ENCODE assay signal across 10 mouse cellular contexts in genomic region chr5:76782414-76783103, GRCm38 (mm10).
DNase-seq lines count a peak whose midpoint lies in the region; ATAC-seq and TF ChIP-seq lines count a peak whose summit lies in the region.
"Had no signal": no experiment of that assay in that cellular context is flagged by ENCODE, and none has a peak within 500 bp of the region (broad histone marks: within the 10 kb centered on the region; RNA-seq: fewer than 3 reads in every experiment).

No protein-coding gene starts in this region.

- H3K27ac ChIP-seq in kidney, embryonic 16.5 days (ENCODE audit: low read length), result no peak overlapping the region
- H3K27ac ChIP-seq in embryonic facial prominence, embryonic 10.5 days (replicated peaks), result peak overlapping the region; percentile 52; the same call in 1 of the 2 replicates
- peak overlapping the region; percentile 56 for H3K27ac ChIP-seq in intestine, embryonic 16.5 days (ENCODE audit: low read length)
- H3K27ac ChIP-seq in neural tube, embryonic 14.5 days (ENCODE audit: low read depth, low read length), result peak overlapping the region; percentile 83
- no peak overlapping the region for H3K27ac ChIP-seq in cerebellum, adult 2 months (ENCODE audit: insufficient read depth, low read length)

- TF ChIP-seq CTCF in cerebellum, adult 2 months (IDR thresholded peaks at IDR 0.05; ENCODE audit: borderline replicate concordance, insufficient read depth, low read depth, low read length), result no peak
- no peak for TF ChIP-seq CTCF in lung, adult 2 months (IDR thresholded peaks at IDR 0.05; ENCODE audit: insufficient read depth, low read length)

- H3K4me1 ChIP-seq in kidney, embryonic 16.5 days (ENCODE audit: insufficient read depth, low read length), result peaks cover 4% of the 10 kb centered on the region; the same call in 1 of the 2 replicates
- H3K4me1 ChIP-seq in embryonic facial prominence, embryonic 10.5 days, result peaks cover 27% of the 10 kb centered on the region
- peaks cover 7% of the 10 kb centered on the region; the same call in 1 of the 2 replicates for H3K4me1 ChIP-seq in intestine, embryonic 16.5 days (ENCODE audit: control insufficient read depth, insufficient read depth, low read length)
- peaks cover 6% of the 10 kb centered on the region; the same call in 1 of the 2 replicates for H3K4me1 ChIP-seq in neural tube, embryonic 14.5 days (ENCODE audit: control insufficient read depth, insufficient read depth, low read length)
- no peaks in the 10 kb centered on the region for H3K4me1 ChIP-seq in cerebellum, adult 2 months (ENCODE audit: control insufficient read depth, insufficient read depth, low read length)
- no peaks in the 10 kb centered on the region for H3K4me1 ChIP-seq in lung, adult 2 months (ENCODE audit: control insufficient read depth, insufficient read depth, low read length)

- no peaks in the 10 kb centered on the region for H3K27me3 ChIP-seq in kidney, embryonic 16.5 days (ENCODE audit: insufficient read depth, low read length)
- H3K27me3 ChIP-seq in embryonic facial prominence, embryonic 10.5 days (replicated peaks; ENCODE audit: low read depth, poor library complexity, severe bottlenecking), result no peaks in the 10 kb centered on the region
- H3K27me3 ChIP-seq in intestine, embryonic 16.5 days (replicated peaks; ENCODE audit: control insufficient read depth, insufficient read depth, low read length), result no peaks in the 10 kb centered on the region
- H3K27me3 ChIP-seq in neural tube, embryonic 14.5 days (ENCODE audit: control insufficient read depth, insufficient read depth, low read length), result no peaks in the 10 kb centered on the region
- no peaks in the 10 kb centered on the region; the same call in 1 of the 2 replicates for H3K27me3 ChIP-seq in cerebellum, adult 2 months (ENCODE audit: control insufficient read depth, insufficient read depth, low read length)

- 55% methylated on average over 7 of the region's 7 CpGs for WGBS in kidney, embryonic 16.5 days
- WGBS in embryonic facial prominence, embryonic 10.5 days, result 46% methylated on average over 7 of the region's 7 CpGs
- WGBS in intestine, embryonic 16.5 days, result 45% methylated on average over 7 of the region's 7 CpGs
- 24% methylated on average over 7 of the region's 7 CpGs for WGBS in neural tube, embryonic 14.5 days
- 19% methylated on average over 7 of the region's 7 CpGs for WGBS in cerebellum, adult 2 months
- 65% methylated on average over 7 of the region's 7 CpGs for WGBS in lung, adult 2 months

- no peak for TF ChIP-seq POLR2A in cerebellum, adult 2 months (IDR thresholded peaks at IDR 0.05; ENCODE audit: borderline replicate concordance, insufficient read depth, low read length)
- no peak for TF ChIP-seq POLR2A in lung, adult 2 months (IDR thresholded peaks at IDR 0.05; ENCODE audit: borderline replicate concordance, extremely low read depth, low read depth, low read length)

- no peaks in the 10 kb centered on the region for H3K36me3 ChIP-seq in kidney, embryonic 16.5 days (ENCODE audit: insufficient read depth, low read length)
- peaks cover 2% of the 10 kb centered on the region; the same call in 1 of the 2 replicates for H3K36me3 ChIP-seq in embryonic facial prominence, embryonic 10.5 days (replicated peaks)
- H3K36me3 ChIP-seq in intestine, embryonic 16.5 days (ENCODE audit: control insufficient read depth, insufficient read depth, low read length), result no peaks in the 10 kb centered on the region
- no peaks in the 10 kb centered on the region for H3K36me3 ChIP-seq in neural tube, embryonic 14.5 days (ENCODE audit: control insufficient read depth, insufficient read depth, low read length)

- ATAC-seq in kidney, embryonic 16.5 days (ENCODE audit: low FRiP score, low TSS enrichment), result peak; percentile 42; the same call in 1 of the 2 replicates
- ATAC-seq in intestine, embryonic 16.5 days, result peak; percentile 56
- peak; percentile 65 for ATAC-seq in neural tube, embryonic 14.5 days (ENCODE audit: low read depth)

- no peak overlapping the region for H3K9ac ChIP-seq in kidney, embryonic 16.5 days (replicated peaks; ENCODE audit: low read length)
- H3K9ac ChIP-seq in intestine, embryonic 16.5 days (ENCODE audit: low read depth, low read length), result 0 out of 2 replicates have a peak overlapping the region, but pooled peaks have one; percentile 22
- H3K9ac ChIP-seq in neural tube, embryonic 14.5 days (replicated peaks; ENCODE audit: low read depth, low read length), result no peak overlapping the region

- H3K4me2 ChIP-seq in kidney, embryonic 16.5 days (replicated peaks; ENCODE audit: low read depth, low read length), result no peak overlapping the region
- no peak overlapping the region for H3K4me2 ChIP-seq in intestine, embryonic 16.5 days (ENCODE audit: low read depth, low read length)
- no peak overlapping the region for H3K4me2 ChIP-seq in neural tube, embryonic 14.5 days (ENCODE audit: low read depth, low read length)

- DNase-seq in kidney, postnatal 36 days, result no peak
- DNase-seq in embryonic facial prominence, embryonic 10.5 days (ENCODE audit: low spot score), result no peak
- DNase-seq in cerebellum, adult 2 months, result no peak
- DNase-seq in lung, adult 2 months, result no peak
- DNase-seq in thymus, postnatal 25 days, result no peak

- no peaks in the 10 kb centered on the region for H3K9me3 ChIP-seq in kidney, embryonic 16.5 days (ENCODE audit: low read length)
- H3K9me3 ChIP-seq in embryonic facial prominence, embryonic 10.5 days, result no peaks in the 10 kb centered on the region
- no peaks in the 10 kb centered on the region for H3K9me3 ChIP-seq in intestine, embryonic 16.5 days (ENCODE audit: control insufficient read depth, low read length)
- no peaks in the 10 kb centered on the region for H3K9me3 ChIP-seq in neural tube, embryonic 14.5 days (ENCODE audit: control insufficient read depth, low read length)
- H3K9me3 ChIP-seq: G1E had no signal

- no peak overlapping the region for H3K4me3 ChIP-seq in kidney, embryonic 16.5 days (ENCODE audit: low read length)
- no peak overlapping the region for H3K4me3 ChIP-seq in embryonic facial prominence, embryonic 10.5 days
- no peak overlapping the region for H3K4me3 ChIP-seq in intestine, embryonic 16.5 days (ENCODE audit: low read length)
- H3K4me3 ChIP-seq in neural tube, embryonic 14.5 days (ENCODE audit: low read depth, low read length), result no peak overlapping the region
- H3K4me3 ChIP-seq in cerebellum, adult 2 months (replicated peaks; ENCODE audit: insufficient read depth, low read depth, low read length), result no peak overlapping the region
- H3K4me3 ChIP-seq in lung, adult 2 months (replicated peaks; ENCODE audit: extremely low read depth, low read depth, low read length), result no peak overlapping the region
- H3K4me3 ChIP-seq: erythroblast, embryonic 14.5 days had no signal

Comparison
In these comparisons a context has a peak if more than half of its experiments do, and no peak if none do; other contexts are left out.
1. H3K27ac ChIP-seq: peak in embryonic facial prominence, embryonic 10.5 days (single experiment), intestine, embryonic 16.5 days (single experiment) and neural tube, embryonic 14.5 days (single experiment); none in kidney, embryonic 16.5 days (single experiment) and cerebellum, adult 2 months (single experiment).
2. Peak in every context shown above with its lines, with median percentiles within 50 percentile points of each other: ATAC-seq.